Mouse (Mus musculus): ENCODE measurements at regions not wholly inside any gene's neighbourhood (a gene's known extent, or its start where the extent isn't known, plus 50 kb on each side); places are given as distances from the start of the nearest gene placed in this dataset.
A peak's percentile ranks its signal among the peaks of the same experiment; 100 is the strongest.

DNA sequence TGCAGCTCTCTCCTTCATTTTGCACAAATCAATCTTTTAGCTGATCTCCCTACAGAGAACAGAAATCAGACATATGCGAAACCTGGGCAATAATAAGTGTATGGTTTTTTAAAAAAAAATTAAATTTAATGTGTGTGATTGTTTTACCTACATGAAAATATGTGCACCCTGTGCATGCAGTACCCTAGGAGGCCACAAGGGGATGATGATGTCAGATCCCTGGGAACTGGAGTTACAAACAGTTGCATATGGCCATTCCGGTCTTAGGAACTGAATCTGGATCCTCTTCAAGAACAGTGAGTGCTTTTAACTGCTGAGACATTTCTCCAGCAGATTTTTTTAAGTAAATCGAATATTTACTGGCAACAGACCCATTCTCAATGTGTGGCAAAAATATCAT is 257.0 kb upstream of the Sox9 start:
- ATAC-seq: no peak
- H3K9ac ChIP-seq (replicated peaks; ENCODE audit: low read depth, low read length): no peak overlapping the region
- H3K4me1 ChIP-seq (replicated peaks; ENCODE audit: control insufficient read depth, insufficient read depth, low read length): no peaks in the 10 kb centered on the region
- no peak overlapping the region for H3K4me2 ChIP-seq (ENCODE audit: low read length)
- H3K27ac ChIP-seq (ENCODE audit: low read length): no peak overlapping the region
- 0 out of 2 replicates have a peak, but pooled peaks cover 2% of the 10 kb centered on the region for H3K9me3 ChIP-seq (ENCODE audit: control insufficient read depth, low read length)
- H3K4me3 ChIP-seq (replicated peaks; ENCODE audit: low read length): no peak overlapping the region
- H3K36me3 ChIP-seq (ENCODE audit: control insufficient read depth, insufficient read depth): no peaks in the 10 kb centered on the region
- H3K27me3 ChIP-seq (replicated peaks; ENCODE audit: control insufficient read depth, insufficient read depth, low read length): no peaks in the 10 kb centered on the region
- 90% methylated on average over 3 of the region's 3 CpGs for WGBS

DNA sequence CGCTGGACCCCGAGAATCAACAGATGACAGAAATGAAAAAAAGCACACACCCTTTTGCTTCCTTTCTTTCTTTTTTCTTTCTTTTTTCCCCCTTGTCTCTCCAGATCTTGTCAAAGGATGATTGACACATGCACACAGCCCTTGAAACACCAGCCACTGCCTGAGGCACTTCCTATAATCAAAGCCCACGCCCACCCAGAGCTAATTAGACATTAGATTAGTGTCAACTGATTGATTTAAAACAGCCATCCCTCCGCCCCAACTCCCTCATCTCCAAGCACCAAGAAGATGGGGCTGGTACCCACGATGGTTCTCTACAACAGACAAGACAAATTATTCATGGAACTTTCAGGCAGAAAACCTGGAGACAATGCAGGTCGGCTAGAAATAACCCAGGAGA is 239.5 kb upstream of the Sox9 start:
- Histone ChIP-seq H3K4me2 (ENCODE audit: low read length) (no peak overlapping the region), H3K36me3 (ENCODE audit: control insufficient read depth, insufficient read depth) (no peaks in the 10 kb centered on the region), H3K9ac (replicated peaks; ENCODE audit: low read depth, low read length) (no peak overlapping the region), H3K4me3 (replicated peaks; ENCODE audit: low read length) (no peak overlapping the region), H3K27me3 (replicated peaks; ENCODE audit: control insufficient read depth, insufficient read depth, low read length) (no peaks in the 10 kb centered on the region), H3K27ac (ENCODE audit: low read length) (no peak overlapping the region), H3K4me1 (replicated peaks; ENCODE audit: control insufficient read depth, insufficient read depth, low read length) (peaks cover 7% of the 10 kb centered on the region), H3K9me3 (ENCODE audit: control insufficient read depth, low read length) (no peaks in the 10 kb centered on the region)
- WGBS: 3% methylated on average over 6 of the region's 6 CpGs
- ATAC-seq: peak; percentile 63

DNA sequence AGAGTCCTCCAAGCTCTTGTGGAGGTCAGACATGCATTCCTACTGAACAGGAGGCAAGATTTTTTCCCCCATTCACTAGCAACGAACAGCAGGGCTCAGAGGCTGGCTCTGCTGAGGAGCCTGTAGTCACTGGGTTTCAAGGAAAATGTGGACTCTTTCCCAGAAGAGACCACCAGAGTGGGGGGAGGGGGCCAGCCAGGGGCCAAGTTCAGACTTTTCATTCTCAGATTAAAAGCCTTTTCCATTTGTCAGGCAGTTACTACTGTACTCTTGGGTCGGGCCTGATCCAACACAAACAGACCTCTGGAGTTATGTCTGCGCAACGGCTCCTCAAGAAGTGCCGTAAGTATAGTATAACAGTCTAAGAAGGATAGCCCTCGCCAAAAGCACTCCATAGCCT is 238.6 kb upstream of the Sox9 start:
- no peaks in the 10 kb centered on the region for H3K27me3 ChIP-seq (replicated peaks; ENCODE audit: control insufficient read depth, insufficient read depth, low read length)
- WGBS: 74% methylated on average over 6 of the region's 6 CpGs
- H3K4me1 ChIP-seq (replicated peaks; ENCODE audit: control insufficient read depth, insufficient read depth, low read length): peaks cover 7% of the 10 kb centered on the region
- no peak overlapping the region for H3K27ac ChIP-seq (ENCODE audit: low read length)
- H3K9ac ChIP-seq (replicated peaks; ENCODE audit: low read depth, low read length): no peak overlapping the region
- ATAC-seq: no peak
- H3K36me3 ChIP-seq (ENCODE audit: control insufficient read depth, insufficient read depth): no peaks in the 10 kb centered on the region
- H3K4me2 ChIP-seq (ENCODE audit: low read length): no peak overlapping the region
- H3K4me3 ChIP-seq (replicated peaks; ENCODE audit: low read length): no peak overlapping the region
- no peaks in the 10 kb centered on the region for H3K9me3 ChIP-seq (ENCODE audit: control insufficient read depth, low read length)

DNA sequence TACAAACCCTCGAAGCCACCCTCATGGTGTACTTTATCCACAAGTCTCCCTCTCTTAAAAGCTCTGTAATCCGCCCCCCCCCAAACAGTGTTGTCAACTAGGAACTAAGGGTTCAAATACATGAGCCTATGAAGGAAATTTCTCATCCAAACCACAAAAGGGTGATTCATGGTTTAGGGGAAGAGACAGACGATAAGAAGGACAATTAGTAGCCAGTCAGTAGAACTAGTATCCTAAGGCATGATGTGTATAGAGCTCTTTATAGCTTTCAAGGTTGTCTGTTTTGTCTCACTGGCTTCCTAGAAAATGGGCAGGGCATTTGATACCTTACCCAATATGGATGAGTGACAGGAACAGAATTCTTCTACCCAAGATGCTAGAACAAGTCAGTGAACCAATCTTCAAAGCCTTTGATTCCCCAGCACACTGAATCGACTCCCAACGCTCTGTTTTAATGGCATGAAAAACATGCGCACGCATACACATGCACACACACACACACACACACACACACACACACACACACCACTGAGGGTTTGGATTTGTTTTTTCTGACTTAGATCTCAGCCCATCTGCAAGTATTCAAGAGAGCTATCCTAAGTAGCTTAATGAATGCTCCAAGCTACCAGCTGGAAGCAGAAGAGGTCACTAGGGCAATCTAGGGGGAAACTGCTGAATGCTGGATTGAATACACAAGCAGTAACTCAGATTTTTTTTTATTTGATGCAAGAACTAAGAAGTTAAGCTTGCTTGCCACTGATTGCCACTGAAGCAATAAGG is 236.6 kb upstream of the Sox9 start:
- no peak overlapping the region for H3K27ac ChIP-seq (ENCODE audit: low read length)
- H3K9me3 ChIP-seq (ENCODE audit: control insufficient read depth, low read length): no peaks in the 10 kb centered on the region
- H3K4me1 ChIP-seq (replicated peaks; ENCODE audit: control insufficient read depth, insufficient read depth, low read length): peaks cover 7% of the 10 kb centered on the region
- 65% methylated on average over 7 of the region's 7 CpGs for WGBS
- no peak overlapping the region for H3K9ac ChIP-seq (replicated peaks; ENCODE audit: low read depth, low read length)
- H3K36me3 ChIP-seq (ENCODE audit: control insufficient read depth, insufficient read depth): no peaks in the 10 kb centered on the region
- H3K27me3 ChIP-seq (replicated peaks; ENCODE audit: control insufficient read depth, insufficient read depth, low read length): no peaks in the 10 kb centered on the region
- no peak overlapping the region for H3K4me3 ChIP-seq (replicated peaks; ENCODE audit: low read length)
- ATAC-seq: no peak
- H3K4me2 ChIP-seq (ENCODE audit: low read length): no peak overlapping the region

DNA sequence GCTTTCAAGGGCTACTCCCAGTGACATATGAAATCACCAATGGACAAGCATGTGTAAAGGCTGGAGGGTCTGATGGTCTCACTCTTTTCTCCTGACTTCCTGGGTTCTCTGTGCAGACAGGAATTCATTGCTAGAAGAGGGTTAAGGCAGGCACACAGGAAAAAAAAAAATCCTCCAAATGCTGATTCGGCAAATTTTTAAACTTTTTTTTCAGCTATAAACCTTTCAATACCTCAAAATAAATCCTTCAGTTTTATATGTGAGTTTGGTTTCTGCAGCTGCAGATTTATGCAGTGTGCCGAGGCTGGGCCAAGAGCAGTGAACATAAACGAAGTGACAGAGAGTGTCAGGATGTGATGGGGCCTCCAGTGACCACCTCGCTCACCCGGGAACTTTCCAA is 235.9 kb upstream of the Sox9 start:
- H3K4me2 ChIP-seq (ENCODE audit: low read length): no peak overlapping the region

DNA sequence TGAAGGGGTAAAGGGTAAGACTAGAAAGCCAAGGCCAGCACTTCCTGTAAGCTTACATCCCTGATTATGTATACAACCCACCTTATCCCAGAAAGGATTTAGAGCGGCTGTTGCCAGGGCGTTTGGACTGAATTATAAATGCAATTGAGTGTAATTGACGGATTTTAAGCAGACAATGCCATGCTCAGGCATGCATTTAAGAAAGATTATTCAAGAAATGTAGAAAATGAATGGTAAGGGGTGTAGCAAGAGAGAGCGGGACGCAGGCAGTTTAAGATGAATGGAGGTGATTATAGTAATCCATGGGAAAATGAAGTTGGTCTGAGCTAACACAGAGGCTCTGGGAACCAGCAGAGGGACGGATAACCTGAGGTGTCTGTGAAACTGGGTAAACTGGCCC is 229.2 kb upstream of the Sox9 start:
- no peaks in the 10 kb centered on the region for H3K27me3 ChIP-seq (replicated peaks; ENCODE audit: control insufficient read depth, insufficient read depth, low read length)
- no peak overlapping the region for H3K4me3 ChIP-seq (replicated peaks; ENCODE audit: low read length)
- no peaks in the 10 kb centered on the region for H3K36me3 ChIP-seq (ENCODE audit: control insufficient read depth, insufficient read depth)
- H3K9ac ChIP-seq (replicated peaks; ENCODE audit: low read depth, low read length): no peak overlapping the region
- 12% methylated on average over 6 of the region's 6 CpGs for WGBS
- no peak for ATAC-seq
- H3K27ac ChIP-seq (ENCODE audit: low read length): no peak overlapping the region
- no peaks in the 10 kb centered on the region for H3K9me3 ChIP-seq (ENCODE audit: control insufficient read depth, low read length)
- H3K4me1 ChIP-seq (replicated peaks; ENCODE audit: control insufficient read depth, insufficient read depth, low read length): peaks cover 10% of the 10 kb centered on the region
- no peak overlapping the region for H3K4me2 ChIP-seq (ENCODE audit: low read length)

More for the DNA sequence above, 235.9 kb upstream of the Sox9 start:
- Histone ChIP-seq H3K36me3 (ENCODE audit: control insufficient read depth, insufficient read depth) (no peaks in the 10 kb centered on the region), H3K27me3 (replicated peaks; ENCODE audit: control insufficient read depth, insufficient read depth, low read length) (no peaks in the 10 kb centered on the region), H3K27ac (ENCODE audit: low read length) (no peak overlapping the region), H3K9ac (replicated peaks; ENCODE audit: low read depth, low read length) (no peak overlapping the region), H3K9me3 (ENCODE audit: control insufficient read depth, low read length) (no peaks in the 10 kb centered on the region), H3K4me3 (replicated peaks; ENCODE audit: low read length) (no peak overlapping the region), H3K4me1 (replicated peaks; ENCODE audit: control insufficient read depth, insufficient read depth, low read length) (peaks cover 7% of the 10 kb centered on the region)
- no peak for ATAC-seq
- WGBS: 64% methylated on average over 5 of the region's 5 CpGs

DNA sequence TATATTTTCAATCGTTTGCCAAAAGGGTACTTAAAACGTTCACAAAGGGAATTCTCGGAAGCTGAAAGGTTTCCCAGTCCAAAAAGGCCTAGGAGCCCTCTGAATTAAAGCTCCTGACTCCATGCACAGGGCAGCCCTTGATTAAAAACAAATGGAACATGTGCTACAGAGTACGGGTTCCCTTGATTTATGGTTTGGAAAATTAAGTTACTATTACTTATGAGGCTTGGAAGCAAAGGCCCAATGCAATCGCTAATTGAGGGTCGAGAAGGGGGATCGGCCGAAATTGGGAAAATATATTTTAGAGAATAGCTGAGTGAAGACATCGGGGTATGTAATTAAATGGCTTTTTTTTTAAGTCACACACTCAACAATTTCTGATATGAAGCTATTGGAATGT is 219.0 kb upstream of the Sox9 start:
- Histone ChIP-seq H3K4me3 (replicated peaks; ENCODE audit: low read length) (no peak overlapping the region), H3K36me3 (ENCODE audit: control insufficient read depth, insufficient read depth) (no peaks in the 10 kb centered on the region), H3K4me2 (ENCODE audit: low read length) (no peak overlapping the region), H3K27me3 (replicated peaks; ENCODE audit: control insufficient read depth, insufficient read depth, low read length) (no peaks in the 10 kb centered on the region), H3K27ac (ENCODE audit: low read length) (no peak overlapping the region), H3K4me1 (replicated peaks; ENCODE audit: control insufficient read depth, insufficient read depth, low read length) (no peaks in the 10 kb centered on the region), H3K9me3 (ENCODE audit: control insufficient read depth, low read length) (no peaks in the 10 kb centered on the region), H3K9ac (replicated peaks; ENCODE audit: low read depth, low read length) (no peak overlapping the region)
- WGBS: 88% methylated on average over 9 of the region's 9 CpGs
- ATAC-seq: no peak

DNA sequence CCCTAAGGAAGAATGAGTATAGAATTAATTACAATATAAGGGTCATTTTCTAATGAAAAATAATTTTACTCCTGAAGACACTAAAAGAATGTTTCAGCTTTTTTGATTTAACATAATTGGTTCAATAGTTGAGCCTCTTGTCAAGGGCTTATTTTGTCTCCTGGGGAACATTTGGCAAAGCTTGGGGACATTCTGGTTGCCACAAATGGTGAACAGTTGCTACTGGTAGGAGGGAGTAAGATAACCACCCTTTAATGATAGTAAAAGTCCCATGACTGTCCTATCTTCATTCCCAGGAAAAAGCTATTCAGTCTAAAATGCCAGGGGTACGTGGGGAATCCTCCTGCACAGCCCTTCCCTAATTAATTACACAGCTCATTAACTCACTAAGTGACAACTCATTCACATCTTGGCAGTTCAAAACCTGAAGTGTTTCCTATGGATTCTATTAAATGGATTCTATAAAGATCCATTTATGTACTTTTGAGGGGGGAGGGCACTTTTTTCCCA is 217.3 kb upstream of the Sox9 start:
- no peaks in the 10 kb centered on the region for H3K27me3 ChIP-seq (replicated peaks; ENCODE audit: control insufficient read depth, insufficient read depth, low read length)
- no peak overlapping the region for H3K27ac ChIP-seq (ENCODE audit: low read length)
- no peak overlapping the region for H3K4me2 ChIP-seq (ENCODE audit: low read length)
- ATAC-seq: no peak
- no peaks in the 10 kb centered on the region for H3K4me1 ChIP-seq (replicated peaks; ENCODE audit: control insufficient read depth, insufficient read depth, low read length)
- WGBS: 3% methylated on average over 1 of the region's 1 CpGs
- H3K36me3 ChIP-seq (ENCODE audit: control insufficient read depth, insufficient read depth): no peaks in the 10 kb centered on the region
- H3K9me3 ChIP-seq (ENCODE audit: control insufficient read depth, low read length): no peaks in the 10 kb centered on the region
- no peak overlapping the region for H3K9ac ChIP-seq (replicated peaks; ENCODE audit: low read depth, low read length)
- no peak overlapping the region for H3K4me3 ChIP-seq (replicated peaks; ENCODE audit: low read length)

DNA sequence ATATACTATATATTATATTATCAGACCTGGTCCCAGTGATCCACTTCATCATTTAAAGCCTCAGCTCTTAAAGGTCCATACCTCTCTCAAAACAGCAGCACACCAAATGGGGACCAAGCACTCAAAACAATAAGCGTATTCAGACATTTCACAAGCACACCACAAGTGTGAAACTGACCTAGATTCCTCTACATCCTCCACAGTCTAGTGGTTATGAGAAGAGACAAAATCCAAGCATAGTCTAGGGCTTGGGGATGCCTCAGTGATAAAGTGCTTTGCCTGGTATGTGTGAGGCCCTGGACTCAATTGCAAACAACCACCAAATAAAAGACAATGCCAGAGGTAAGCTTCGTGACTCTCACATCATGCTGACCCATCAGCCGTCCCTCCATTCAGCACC is 216.0 kb upstream of the Sox9 start:
- Histone ChIP-seq H3K4me2 (ENCODE audit: low read length) (no peak overlapping the region), H3K4me3 (replicated peaks; ENCODE audit: low read length) (no peak overlapping the region), H3K9me3 (ENCODE audit: control insufficient read depth, low read length) (no peaks in the 10 kb centered on the region), H3K27ac (ENCODE audit: low read length) (no peak overlapping the region), H3K36me3 (ENCODE audit: control insufficient read depth, insufficient read depth) (no peaks in the 10 kb centered on the region), H3K9ac (replicated peaks; ENCODE audit: low read depth, low read length) (no peak overlapping the region), H3K27me3 (replicated peaks; ENCODE audit: control insufficient read depth, insufficient read depth, low read length) (no peaks in the 10 kb centered on the region), H3K4me1 (replicated peaks; ENCODE audit: control insufficient read depth, insufficient read depth, low read length) (no peaks in the 10 kb centered on the region)
- WGBS: 86% methylated on average over 3 of the region's 3 CpGs
- ATAC-seq: no peak

DNA sequence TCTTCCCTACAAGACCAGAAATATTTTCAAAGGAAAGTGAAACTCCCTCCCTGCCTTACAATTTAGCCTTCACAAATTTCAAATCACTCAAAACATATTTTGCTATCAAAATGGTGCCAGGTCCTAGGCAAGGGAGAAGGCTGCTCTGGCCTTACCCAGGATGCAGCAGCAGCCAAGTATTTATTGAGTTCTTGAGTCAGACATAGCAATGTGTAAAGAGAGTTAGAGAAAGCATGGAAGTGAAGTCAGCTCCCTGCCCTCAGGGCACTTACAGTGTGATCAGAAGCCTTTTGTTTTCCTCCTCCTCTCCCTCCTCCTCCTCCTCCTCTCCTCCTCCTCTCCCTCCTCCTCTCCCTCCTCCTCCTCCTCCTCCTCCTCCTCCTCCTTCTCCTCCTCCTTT is 194.6 kb upstream of the Sox9 start:
- H3K27me3 ChIP-seq (replicated peaks; ENCODE audit: control insufficient read depth, insufficient read depth, low read length): no peaks in the 10 kb centered on the region

More for the DNA sequence above, 194.6 kb upstream of the Sox9 start:
- H3K9me3 ChIP-seq (ENCODE audit: control insufficient read depth, low read length): peaks cover 3% of the 10 kb centered on the region; the same call in 1 of the 2 replicates
- no peaks in the 10 kb centered on the region for H3K36me3 ChIP-seq (ENCODE audit: control insufficient read depth, insufficient read depth)
- H3K4me1 ChIP-seq (replicated peaks; ENCODE audit: control insufficient read depth, insufficient read depth, low read length): peaks cover 1% of the 10 kb centered on the region
- no peak overlapping the region for H3K4me3 ChIP-seq (replicated peaks; ENCODE audit: low read length)
- ATAC-seq: no peak
- H3K9ac ChIP-seq (replicated peaks; ENCODE audit: low read depth, low read length): no peak overlapping the region
- no peak overlapping the region for H3K4me2 ChIP-seq (ENCODE audit: low read length)
- no peak overlapping the region for H3K27ac ChIP-seq (ENCODE audit: low read length)
